ENCODE assay signal across 33 mouse cellular contexts in the genomic region with DNA sequence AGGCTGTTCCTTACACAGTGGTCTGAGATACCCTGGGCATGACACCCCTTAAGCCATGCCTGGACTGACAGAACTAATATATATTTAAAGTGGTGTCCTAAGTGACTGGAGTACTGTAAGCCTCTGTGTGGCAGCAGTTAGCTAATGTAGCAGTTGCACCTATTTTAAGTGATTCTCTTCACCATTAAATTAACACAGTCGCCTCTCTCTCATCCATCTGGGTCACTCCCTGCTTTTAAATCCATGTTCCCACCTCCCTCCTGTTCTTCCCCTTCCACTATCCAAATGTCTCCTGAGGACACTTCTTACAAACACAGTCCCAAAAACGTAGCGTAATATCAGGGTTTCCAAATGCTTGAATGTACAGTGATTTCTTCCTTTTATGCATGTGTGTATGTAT.
"Had no signal": no experiment of that assay in that cellular context is flagged by ENCODE, and none has a peak within 500 bp of the region (broad histone marks: within the 10 kb centered on the region; RNA-seq: fewer than 3 reads in every experiment).

No protein-coding gene starts in this region.

- ATAC-seq: hindbrain, embryonic 16.5 days; hindbrain, postnatal 0 days; inflammation-experienced regulatory T-cells, adult 6 months; intestine, embryonic 15.5 days; intestine, embryonic 16.5 days; intestine, postnatal 0 days had no signal

- DNase-seq: heart, postnatal 10 days; heart, postnatal 14 days; heart, postnatal 36 days; heart, postnatal 4 days; kidney, adult 11 months; kidney, adult 18-20 months; kidney, adult 2 months; kidney, adult 8-10 months; kidney, adult 9 months; kidney, postnatal 10 days; kidney, postnatal 14 days; kidney, postnatal 25 days; kidney, postnatal 36 days; kidney, postnatal 4 days; layer of hippocampus, adult 9-11 months; layer of hippocampus, postnatal 36 days had no signal

- H3K27ac ChIP-seq: heart, embryonic 13.5 days; heart, embryonic 15.5 days; hindbrain, embryonic 10.5 days; hindbrain, embryonic 12.5 days; hindbrain, embryonic 13.5 days; hindbrain, embryonic 14.5 days; hindbrain, embryonic 15.5 days; hindbrain, postnatal 0 days; intestine, embryonic 15.5 days; kidney, embryonic 15.5 days; kidney, postnatal 0 days; left cerebral cortex, adult 2 months had no signal

- H3K4me3 ChIP-seq: heart, embryonic 12.5 days; heart, embryonic 13.5 days; heart, embryonic 15.5 days; hindbrain, embryonic 10.5 days; hindbrain, embryonic 12.5 days; hindbrain, embryonic 13.5 days; hindbrain, embryonic 15.5 days; intestine, embryonic 15.5 days; kidney, embryonic 15.5 days; left cerebral cortex, adult 2 months had no signal
